Mouse (Mus musculus) stomach, postnatal 0 days (tissue): Measurements from ENCODE around the gene Tnfrsf19.

Source experiments
- CTCF ChIP-seq: IDR thresholded peaks from 2 replicates; pipeline ENCODE4 v1.5.1; 2016; ENCODE audit warnings: antibody characterized with exemption, low read depth, mild to moderate bottlenecking, moderate library complexity
- EP300 ChIP-seq: optimal IDR thresholded peaks from 2 replicates; pipeline ENCODE3; 2016; ENCODE audit warnings: antibody characterized with exemption

GRCm38 (mm10) chr14:60980244-60980887 is 65.9 kb downstream of the Tnfrsf19 start:
- TF ChIP-seq CTCF (no peak), EP300 (no peak)
